Comparison of ENCODE assay signal across 7 mouse cellular contexts in genomic region chr7:100287748-100288578, GRCm38 (mm10). TPM values are rescaled to one million over a fixed set of nuclear protein-coding genes. Genes with fewer than 3 reads are reported as not detected.
DNase-seq lines count a peak whose midpoint lies in the region; ATAC-seq and TF ChIP-seq lines count a peak whose summit lies in the region.

No protein-coding gene starts in this region.

- WGBS in heart, embryonic 12.5 days, result 15% methylated on average over 7 of the region's 7 CpGs
- 5% methylated on average over 7 of the region's 7 CpGs for WGBS in kidney, embryonic 16.5 days

- no peak for TF ChIP-seq RAD21 in MEL (IDR thresholded peaks at IDR 0.05; ENCODE audit: low read depth, low read length)

- H3K9me3 ChIP-seq in MEL (replicated peaks; ENCODE audit: insufficient read depth, low read length), result no peaks in the 10 kb centered on the region
- no peaks in the 10 kb centered on the region for H3K9me3 ChIP-seq in heart, embryonic 12.5 days (replicated peaks)
- H3K9me3 ChIP-seq in kidney, embryonic 16.5 days (ENCODE audit: low read length), result no peaks in the 10 kb centered on the region; the same call in 1 of the 2 replicates

- no peaks in the 10 kb centered on the region; a peak in 1 of 4 replicates for H3K36me3 ChIP-seq in MEL (ENCODE audit: control insufficient read depth in 1 of 2, insufficient read depth in 2 of 2, low read length in 2 of 2)
- peaks cover 7% of the 10 kb centered on the region for H3K36me3 ChIP-seq in heart, embryonic 12.5 days
- no peaks in the 10 kb centered on the region for H3K36me3 ChIP-seq in kidney, embryonic 16.5 days (ENCODE audit: insufficient read depth, low read length)

- H3K79me2 ChIP-seq in MEL (ENCODE audit: control insufficient read depth, insufficient read depth, low read length, poor library complexity), result no peaks in the 10 kb centered on the region

- peak overlapping the region; percentile 16 to 22; a peak in 3 of 4 replicates for H3K4me3 ChIP-seq in MEL (ENCODE audit: control insufficient read depth in 1 of 2, insufficient read depth in 1 of 2, low read depth in 2 of 2, low read length in 2 of 2)
- H3K4me3 ChIP-seq in heart, embryonic 12.5 days, result peak overlapping the region; percentile 12; the same call in 1 of the 2 replicates
- peak overlapping the region; percentile 25 for H3K4me3 ChIP-seq in kidney, embryonic 16.5 days (ENCODE audit: low read length)

- TF ChIP-seq POLR2A in MEL (IDR thresholded peaks at IDR 0.05; ENCODE audit: control insufficient read depth in 1 of 2, insufficient read depth in 1 of 2, low read depth in 1 of 2, low read length in 2 of 2, poor library complexity in 1 of 2), result no peak

- no peak for TF ChIP-seq CTCF in MEL (IDR thresholded peaks at IDR 0.05 in 2 of 3, conservative IDR thresholded peaks at IDR 0.05 in 1 of 3; ENCODE audit: control insufficient read depth in 1 of 3, insufficient read depth in 1 of 3, low read depth in 2 of 3, low read length in 3 of 3, poor library complexity in 1 of 3, severe bottlenecking in 1 of 3)

- H3K4me1 ChIP-seq in MEL (ENCODE audit: control insufficient read depth in 1 of 2, insufficient read depth in 2 of 2, low read length in 2 of 2), result 0 out of 4 replicates have a peak, but pooled peaks cover 0 to 5% of the 10 kb centered on the region in 2 experiments
- H3K4me1 ChIP-seq in heart, embryonic 12.5 days (replicated peaks), result peaks cover 40% of the 10 kb centered on the region
- peaks cover 25% of the 10 kb centered on the region for H3K4me1 ChIP-seq in kidney, embryonic 16.5 days (ENCODE audit: insufficient read depth, low read length)

- peaks cover 0 to 2% of the 10 kb centered on the region in 2 experiments; a peak in 2 of 4 replicates for H3K27me3 ChIP-seq in MEL (ENCODE audit: control insufficient read depth in 1 of 2, insufficient read depth in 2 of 2, low read length in 2 of 2)
- peaks cover 6% of the 10 kb centered on the region; the same call in 1 of the 2 replicates for H3K27me3 ChIP-seq in heart, embryonic 12.5 days (replicated peaks)
- H3K27me3 ChIP-seq in kidney, embryonic 16.5 days (ENCODE audit: insufficient read depth, low read length), result peaks cover 3% of the 10 kb centered on the region; the same call in 1 of the 2 replicates

- peak overlapping the region; percentile 57 for H3K4me2 ChIP-seq in heart, embryonic 12.5 days
- peak overlapping the region; percentile 49 for H3K4me2 ChIP-seq in kidney, embryonic 16.5 days (replicated peaks; ENCODE audit: low read depth, low read length)

- no peak overlapping the region for H3K27ac ChIP-seq in MEL (ENCODE audit: control insufficient read depth, low read depth, low read length)
- peak overlapping the region; percentile 93 for H3K27ac ChIP-seq in heart, embryonic 12.5 days (ENCODE audit: poor library complexity, severe bottlenecking)
- peak overlapping the region; percentile 97 for H3K27ac ChIP-seq in kidney, embryonic 16.5 days (ENCODE audit: low read length)

- no peak overlapping the region for H3K9ac ChIP-seq in MEL (ENCODE audit: control insufficient read depth, low read depth, low read length, poor library complexity, severe bottlenecking)
- peak overlapping the region; percentile 37; the same call in 1 of the 2 replicates for H3K9ac ChIP-seq in heart, embryonic 12.5 days
- H3K9ac ChIP-seq in kidney, embryonic 16.5 days (replicated peaks; ENCODE audit: low read length), result peak overlapping the region; percentile 43

- DNase-seq in MEL (ENCODE audit: low read depth, low spot score), result peak; percentile 76
- DNase-seq in adrenal gland, postnatal 10 days, result peak; percentile 82
- peak; percentile 73 for DNase-seq in lung, postnatal 14 days
- peak; percentile 84 for DNase-seq in urinary bladder, postnatal 14 days (ENCODE audit: low spot score)
- no peak for DNase-seq in spleen, postnatal 4 days (ENCODE audit: low spot score in 2 of 2)

- ATAC-seq in heart, embryonic 12.5 days (ENCODE audit: insufficient number of reproducible peaks, low FRiP score), result peak; percentile 82
- peak; percentile 86 for ATAC-seq in kidney, embryonic 16.5 days (ENCODE audit: low FRiP score, low TSS enrichment)

- no peak for TF ChIP-seq EP300 in MEL (IDR thresholded peaks at IDR 0.05; ENCODE audit: low read depth in 1 of 2, low read length in 2 of 2)

TF ChIP-seq in MEL, 35 proteins besides CTCF, POLR2A, EP300 and RAD21:
- TF ChIP-seq USF2 (IDR thresholded peaks at IDR 0.05; ENCODE audit: borderline replicate concordance in 1 of 2, insufficient read depth in 1 of 2, low read depth in 1 of 2, low read length in 2 of 2) (no peak), ZNF384 (IDR thresholded peaks at IDR 0.05; ENCODE audit: low read depth, low read length) (peak; percentile 70; the same call in 1 of the 2 replicates), RCOR1 (IDR thresholded peaks at IDR 0.05; ENCODE audit: low read depth, low read length) (peak; percentile 16; the same call in 1 of the 2 replicates)

RNA-seq across cellular contexts. Expression of gene P4ha3, which starts 2.6 kb away (rescaled TPM):
- 0.35 and 0.39 TPM in 2 replicates for total RNA-seq in MEL (2012; rRNA removed)
- polyA plus RNA-seq in MEL (2012; ENCODE audit: insufficient read depth in 1 of 2, insufficient read length in 2 of 2, low read depth in 1 of 2, low replicate concordance in 2 of 2, missing spikeins in 1 of 2), result not detected
- total RNA-seq in adrenal gland, postnatal 10 days (2021), result 1 to 10 TPM; 3.1 TPM
- 13.8 and 15.4 TPM in 2 replicates for polyA plus RNA-seq in heart, embryonic 12.5 days (2016; fragmentation: Nextera tagmentation; extraction: Ambion mirVana)
- 7.2 and 9.3 TPM in 2 replicates for polyA plus RNA-seq in kidney, embryonic 16.5 days (2015; fragmentation: Nextera tagmentation; extraction: Ambion mirVana)

Comparison
In these comparisons a context has a peak if more than half of its experiments do, and no peak if none do; other contexts are left out.
1. DNase-seq: peak in MEL (single experiment), adrenal gland, postnatal 10 days (single experiment), lung, postnatal 14 days (single experiment) and urinary bladder, postnatal 14 days (single experiment); none in spleen, postnatal 4 days (0 of 2).
2. Peak in every context shown above with its lines, with median percentiles within 50 percentile points of each other: H3K4me3 ChIP-seq.